Mouse (Mus musculus): Measurements from ENCODE around the gene Ccdc187.

Gene Ccdc187

GRCm38 (mm10) chr2:26320245-26321185, 26.2 kb upstream of the Ccdc187 start:
- TF ChIP-seq GATA4 (IDR thresholded peaks at IDR 0.05; ENCODE audit: insufficient replicate concordance, low read length), result no peak

GRCm38 (mm10) chr2:26319519-26320244, 25.3 kb upstream of the Ccdc187 start:
- no peak for TF ChIP-seq GATA4 (IDR thresholded peaks at IDR 0.05; ENCODE audit: insufficient replicate concordance, low read length)

- no peak for TF ChIP-seq GATA4 (IDR thresholded peaks at IDR 0.05; ENCODE audit: insufficient replicate concordance, low read length)
Measured at GRCm38 (mm10) chr2:26319109-26319508, 24.8 kb upstream of the Ccdc187 start.

DNA sequence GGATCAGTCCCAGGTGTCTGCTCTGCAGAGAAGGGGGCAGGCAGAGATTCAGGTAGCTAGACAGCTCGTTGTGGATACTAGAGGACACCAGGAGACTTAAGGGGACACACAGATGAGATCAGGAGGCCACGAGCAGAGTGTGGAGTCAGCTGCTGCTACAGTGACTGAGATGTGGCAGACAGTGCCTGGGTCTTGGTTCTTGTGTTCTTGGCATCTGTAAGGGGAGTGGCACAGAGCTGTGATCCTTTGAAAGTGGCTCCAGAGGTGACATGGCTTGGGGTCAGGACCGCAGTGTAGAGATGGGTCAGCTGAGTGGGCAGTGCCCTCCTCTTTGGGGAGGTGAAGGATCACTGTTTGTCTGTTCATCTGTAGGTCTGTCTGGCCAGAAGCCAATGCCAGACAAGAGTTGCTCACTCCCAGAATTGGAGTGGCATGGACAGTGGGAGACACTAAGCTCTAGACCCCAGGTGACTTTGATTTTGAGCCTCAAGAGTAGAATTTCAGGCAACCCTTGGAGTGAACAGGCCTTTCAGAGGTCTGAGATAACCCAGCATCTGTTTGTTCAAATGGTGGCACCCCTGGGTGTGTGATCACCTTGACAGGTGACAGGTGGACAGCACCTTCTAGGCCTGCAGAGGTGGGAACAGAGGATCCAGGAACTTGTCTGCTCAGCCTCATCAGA, 23.8 kb upstream of the Ccdc187 start:
- TF ChIP-seq GATA4 (IDR thresholded peaks at IDR 0.05; ENCODE audit: insufficient replicate concordance, low read length), result no peak

DNA sequence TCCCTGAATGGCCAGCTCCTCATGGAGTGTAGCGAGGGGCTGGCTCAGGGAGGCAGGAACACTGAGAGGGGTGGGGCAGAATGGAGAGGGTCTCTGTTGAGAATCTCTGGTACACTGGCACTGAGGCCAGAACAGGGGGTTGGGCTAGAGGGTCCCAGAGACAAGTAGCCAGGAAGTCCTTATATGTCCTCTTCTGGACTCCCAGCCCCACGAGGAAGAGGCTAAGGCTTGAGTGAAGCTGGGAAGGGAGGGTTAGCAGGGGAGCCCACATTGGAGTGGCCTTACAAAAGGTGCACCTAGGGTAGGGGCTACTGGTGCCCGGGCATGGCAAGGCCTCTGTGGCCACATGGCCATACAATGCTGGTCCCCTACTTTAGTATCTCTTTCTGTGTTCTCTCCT, 23.0 kb upstream of the Ccdc187 start:
- no peak for TF ChIP-seq GATA4 (IDR thresholded peaks at IDR 0.05; ENCODE audit: insufficient replicate concordance, low read length)

- TF ChIP-seq GATA4 (IDR thresholded peaks at IDR 0.05; ENCODE audit: insufficient replicate concordance, low read length), result no peak
Measured at GRCm38 (mm10) chr2:26316576-26317246, 22.4 kb upstream of the Ccdc187 start.

- no peak for TF ChIP-seq GATA4 (IDR thresholded peaks at IDR 0.05; ENCODE audit: insufficient replicate concordance, low read length)
Measured at GRCm38 (mm10) chr2:26315925-26316311, 21.6 kb upstream of the Ccdc187 start.

- TF ChIP-seq GATA4 (IDR thresholded peaks at IDR 0.05; ENCODE audit: insufficient replicate concordance, low read length), result no peak
Measured at GRCm38 (mm10) chr2:26315072-26315924, 20.9 kb upstream of the Ccdc187 start, which contains the start of gene Gpsm1. Gene Gpsm1, plus strand, starts transcription at chr2:26315515.

GRCm38 (mm10) chr2:26314281-26315071, 20.1 kb upstream of the Ccdc187 start:
- no peak for TF ChIP-seq GATA4 (IDR thresholded peaks at IDR 0.05; ENCODE audit: insufficient replicate concordance, low read length)

DNA sequence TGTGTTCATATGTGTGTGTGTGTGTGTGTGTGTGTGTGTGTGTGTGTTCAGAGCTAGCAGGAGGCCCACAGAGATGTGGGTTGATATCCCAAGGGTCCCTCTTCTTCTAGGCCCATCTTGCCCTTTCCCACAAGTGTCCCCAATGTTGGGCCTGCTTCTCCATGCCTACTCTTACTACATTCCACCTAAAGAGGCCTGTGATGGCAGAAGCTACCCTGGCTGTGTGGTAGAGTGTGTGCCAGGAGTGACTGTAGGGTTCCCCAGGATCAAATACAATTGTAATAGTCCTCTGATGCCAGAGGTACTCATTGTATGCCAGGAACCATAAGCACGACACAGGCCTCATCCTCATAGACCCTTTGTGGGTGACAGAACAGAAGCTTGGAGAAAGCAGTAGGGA, 19.0 kb upstream of the Ccdc187 start:
- no peak for TF ChIP-seq GATA4 (IDR thresholded peaks at IDR 0.05; ENCODE audit: insufficient replicate concordance, low read length)

DNA sequence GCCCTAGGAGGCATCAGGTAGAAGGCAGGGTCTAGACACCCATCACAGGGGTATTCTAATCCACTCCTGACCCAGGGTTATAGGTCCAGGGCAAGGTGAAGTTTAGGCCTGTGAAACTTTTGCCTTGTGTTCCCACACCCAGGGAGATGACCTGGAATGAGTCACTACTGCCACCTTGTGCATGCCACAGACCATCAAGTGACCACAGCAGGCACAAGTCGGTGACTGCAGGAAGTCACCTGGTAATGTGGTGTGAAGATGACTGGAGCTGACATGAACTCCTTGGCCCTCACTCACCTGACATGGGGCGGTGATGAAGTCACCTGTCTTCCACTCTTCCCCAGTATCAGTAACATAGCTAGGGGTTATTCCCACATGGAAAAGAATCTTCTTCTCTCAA, 18.5 kb upstream of the Ccdc187 start:
- TF ChIP-seq GATA4 (IDR thresholded peaks at IDR 0.05; ENCODE audit: insufficient replicate concordance, low read length), result no peak

DNA sequence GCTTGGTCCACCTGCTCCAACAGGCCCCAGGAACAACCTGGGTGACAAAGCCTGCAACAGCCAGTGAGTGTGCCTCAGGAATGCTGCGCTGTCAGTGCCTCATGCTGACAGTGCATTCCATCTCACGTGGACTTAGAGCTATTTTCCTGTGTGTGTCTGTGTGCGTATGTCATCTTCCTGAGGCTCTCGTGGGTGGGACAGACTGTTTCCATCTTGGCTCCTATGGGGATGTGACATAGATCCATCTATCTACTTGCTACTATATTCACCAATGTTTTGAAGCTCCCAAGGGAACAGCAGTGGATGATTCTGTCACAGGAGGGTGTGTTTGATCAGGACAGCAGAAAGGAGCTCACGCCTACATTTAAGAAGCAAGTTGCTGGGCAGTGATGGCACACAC, 17.6 kb upstream of the Ccdc187 start:
- no peak for TF ChIP-seq GATA4 (IDR thresholded peaks at IDR 0.05; ENCODE audit: insufficient replicate concordance, low read length)

GRCm38 (mm10) chr2:26309739-26310138, 15.4 kb upstream of the Ccdc187 start:
- no peak for TF ChIP-seq GATA4 (IDR thresholded peaks at IDR 0.05; ENCODE audit: insufficient replicate concordance, low read length)

Measured in liver, adult (tissue).